Mouse (Mus musculus) heart, adult 2 months (tissue): ENCODE measurements around the gene Vash2. TPM values are rescaled to one million over a fixed set of nuclear protein-coding genes. Genes with fewer than 3 reads are reported as not detected.
A peak's percentile ranks its signal among the peaks of the same experiment; 100 is the strongest.

Source experiments
- DNase-seq, 2 experiments: peaks; one replicate each; pipeline ENCODE4 v3.0.0; 2021
- H3K27ac ChIP-seq: fragments of 200-600 bp; 2 replicates; pipeline ENCODE4 v1.8.1; 2022
- H3K27me3 ChIP-seq: fragments of 200-500 bp; 2 replicates; pipeline ENCODE4 v1.6.1; 2012; ENCODE audit warnings: mild to moderate bottlenecking, low read length, inconsistent platforms, mixed read lengths; ENCODE audit not compliant: control insufficient read depth, insufficient read depth
- H3K36me3 ChIP-seq: fragments of 200-500 bp; 2 replicates; pipeline ENCODE4 v1.6.1; 2012; ENCODE audit warnings: low read length, inconsistent platforms; ENCODE audit not compliant: control insufficient read depth, insufficient read depth
- H3K4me1 ChIP-seq: fragments of 200-500 bp; 2 replicates; pipeline ENCODE4 v1.6.1; 2011; ENCODE audit warnings: low read length; ENCODE audit not compliant: control insufficient read depth, insufficient read depth
- H3K4me3 ChIP-seq: fragments of 200-600 bp; 2 replicates; pipeline ENCODE4 v1.8.1; 2022
- H3K79me2 ChIP-seq: fragments of 200-500 bp; replicated peaks from 2 replicates; pipeline ENCODE4 v1.6.1; 2012; ENCODE audit warnings: mild to moderate bottlenecking, inconsistent platforms, low read length, moderate library complexity, mixed read lengths; ENCODE audit not compliant: control insufficient read depth, insufficient read depth
- H3K9ac ChIP-seq: fragments of 200-500 bp; 2 replicates; pipeline ENCODE4 v1.6.1; 2012; ENCODE audit warnings: low read depth, mild to moderate bottlenecking, control low read depth, inconsistent platforms, low read length, mixed read lengths
- CTCF ChIP-seq: fragments of 200-600 bp; IDR thresholded peaks from 2 replicates; pipeline ENCODE4 v1.8.1; 2022; ENCODE audit warnings: antibody characterized with exemption, mild to moderate bottlenecking, moderate library complexity
- EP300 ChIP-seq: fragments of 200-500 bp; IDR thresholded peaks from 2 replicates; pipeline ENCODE4 v1.6.1; 2011; ENCODE audit warnings: low read depth, low read length, control low read depth; ENCODE audit not compliant: insufficient read depth
- POLR2A ChIP-seq: fragments of 200-500 bp; IDR thresholded peaks from 2 replicates; pipeline ENCODE4 v1.6.1; 2011; ENCODE audit warnings: mild to moderate bottlenecking, low read depth, low read length, control low read depth; ENCODE audit not compliant: insufficient read depth
- WGBS: fragments of 180-500 bp; shearing (Covaris S2); methylation state at CpG from one replicate; pipeline ENCODE4 v1.1.7; 2018; 5-methylcytosine and 5-hydroxymethylcytosine counted together
- intact Hi-C: fragments of 180-260 bp; cut with DNase I; formaldehyde crosslinking; loops from one replicate; pipeline ENCODE4 v1.15.1; 2025
- polyA plus RNA-seq: library from polyadenylated mRNA; depleted of rRNA; stranded (reverse); fragments of >200 nt; gene quantifications from 2 replicates; pipeline ENCODE4 v1.2.3, GENCODE M21; 2012
- total RNA-seq, 2 experiments: library from RNA; stranded (reverse); gene quantifications; 2 replicates each; pipeline ENCODE4 v1.2.3; 2021

Gene Vash2
- total and polyA plus RNA-seq, 3 experiments = 0.27 to 0.41 (median 0.31) TPM

DNA sequence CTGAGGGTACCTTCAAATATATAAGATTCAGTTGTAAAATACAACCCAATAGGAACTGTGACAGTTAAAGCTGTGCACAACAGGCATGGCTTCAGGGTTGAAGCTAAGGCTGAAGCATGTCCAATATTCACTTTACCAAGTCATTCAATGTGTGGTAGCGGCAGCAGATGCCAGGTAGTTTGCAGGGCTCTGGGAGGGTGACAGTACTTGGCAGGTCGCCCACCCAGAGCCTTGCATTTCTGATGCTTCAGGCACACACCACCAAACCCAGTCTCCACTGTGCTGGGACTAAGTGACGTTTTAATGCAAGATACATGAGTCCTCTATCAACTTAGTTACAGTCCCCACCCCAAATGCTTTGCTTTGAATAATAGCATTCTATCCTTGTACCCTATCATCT lies 21.6 kb upstream of the Vash2 start:
- Histone ChIP-seq H3K36me3 (no peaks in the 10 kb centered on the region), H3K27ac (no peak overlapping the region), H3K4me1 (no peaks in the 10 kb centered on the region), H3K4me3 (no peak overlapping the region), H3K27me3 (no peaks in the 10 kb centered on the region), H3K9ac (no peak overlapping the region), H3K79me2 (no peaks in the 10 kb centered on the region)
- TF ChIP-seq POLR2A (no peak), CTCF (no peak), EP300 (no peak)
- intact Hi-C loops = no loop called here
- WGBS = 60% methylated on average over 3 of the region's 3 CpGs
- no peak for DNase-seq

DNA sequence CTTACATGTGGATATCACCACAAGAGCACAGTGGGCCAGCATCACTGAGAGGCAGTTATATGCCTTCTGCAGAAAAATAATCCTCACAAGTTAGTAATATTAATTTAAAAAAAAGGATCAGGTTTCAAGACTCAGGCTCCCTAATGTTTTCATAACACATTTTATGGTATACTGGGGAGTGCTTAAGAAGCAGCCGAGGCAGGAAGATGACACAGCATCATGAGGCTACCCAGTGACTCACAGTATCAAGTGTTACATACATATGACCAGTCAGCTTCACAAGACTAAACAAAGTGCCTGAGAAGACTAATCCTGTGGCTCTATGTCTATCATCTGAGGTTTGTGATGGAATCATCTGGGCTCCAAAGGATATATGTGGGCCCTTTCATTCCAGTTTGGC lies 18.9 kb upstream of the Vash2 start:
- WGBS = 80% methylated on average over 1 of the region's 1 CpGs
- no peak for DNase-seq

DNA sequence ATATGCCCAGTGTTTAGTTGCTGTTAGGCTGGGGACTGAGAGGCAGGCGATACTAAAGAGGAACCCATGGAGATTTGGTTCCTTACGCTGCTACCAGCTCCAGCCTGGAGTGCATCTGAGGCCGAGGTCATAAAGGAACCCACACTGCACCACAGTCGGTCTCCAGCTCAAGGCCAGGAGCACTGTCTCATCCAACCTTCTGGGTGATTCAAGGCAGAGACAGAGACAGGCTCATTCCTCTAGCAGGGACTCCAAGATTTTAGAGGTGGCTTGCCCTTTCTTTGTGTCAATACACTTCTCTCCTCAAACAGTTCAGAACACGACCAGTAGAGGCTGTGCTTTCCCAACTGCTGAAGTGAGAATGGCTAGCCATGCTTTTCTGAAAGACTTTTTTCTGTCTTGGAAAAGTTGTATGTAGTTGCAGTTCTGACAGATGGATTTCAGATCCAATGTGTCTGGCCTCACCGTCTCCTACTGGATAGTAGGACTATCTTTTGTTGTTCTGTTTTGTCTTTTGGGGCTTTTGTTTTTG lies 17.3 kb upstream of the Vash2 start:
- no peaks in the 10 kb centered on the region for H3K27me3 ChIP-seq
- H3K4me1 ChIP-seq = no peaks in the 10 kb centered on the region
- DNase-seq = no peak
- H3K36me3 ChIP-seq = no peaks in the 10 kb centered on the region
- WGBS = 68% methylated on average over 6 of the region's 6 CpGs
- intact Hi-C loops = no loop called here
- H3K4me3 ChIP-seq = no peak overlapping the region
- TF ChIP-seq POLR2A (no peak), CTCF (peak; percentile 42)
- no peaks in the 10 kb centered on the region for H3K79me2 ChIP-seq
- no peak overlapping the region for H3K27ac ChIP-seq
- H3K9ac ChIP-seq = no peak overlapping the region

More for the DNA sequence above, 18.9 kb upstream of the Vash2 start:
- Histone ChIP-seq H3K36me3 (no peaks in the 10 kb centered on the region), H3K9ac (no peak overlapping the region), H3K27ac (no peak overlapping the region), H3K79me2 (no peaks in the 10 kb centered on the region), H3K4me3 (no peak overlapping the region), H3K4me1 (no peaks in the 10 kb centered on the region), H3K27me3 (no peaks in the 10 kb centered on the region)
- TF ChIP-seq CTCF (no peak), POLR2A (no peak), EP300 (no peak)
- intact Hi-C loops = no loop called here

GRCm38 (mm10) chr1:190995548-190995947 lies 16.5 kb upstream of the Vash2 start:
- 16% methylated on average over 7 of the region's 7 CpGs for whole genome bisulfite sequencing
- Histone ChIP-seq H3K4me3 (no peak overlapping the region), H3K79me2 (no peaks in the 10 kb centered on the region), H3K27me3 (no peaks in the 10 kb centered on the region), H3K9ac (no peak overlapping the region), H3K36me3 (no peaks in the 10 kb centered on the region), H3K4me1 (no peaks in the 10 kb centered on the region), H3K27ac (no peak overlapping the region)
- intact Hi-C loops = no loop called here
- peak; percentile 46 to 61 for DNase-seq
- TF ChIP-seq EP300 (no peak), CTCF (no peak), POLR2A (no peak)

GRCm38 (mm10) chr1:190989437-190990082 lies 10.5 kb upstream of the Vash2 start:
- 86% methylated on average over 9 of the region's 9 CpGs for WGBS
- peak; percentile 52 for TF ChIP-seq CTCF
- TF ChIP-seq POLR2A = no peak
- no peak for TF ChIP-seq EP300
- intact Hi-C loops = no loop called here
- DNase-seq = no peak
- H3K27me3 ChIP-seq = no peaks in the 10 kb centered on the region; the same call in 1 of the 2 replicates
- no peaks in the 10 kb centered on the region for H3K4me1 ChIP-seq
- H3K4me3 ChIP-seq = no peak overlapping the region
- H3K9ac ChIP-seq = no peak overlapping the region
- no peak overlapping the region for H3K27ac ChIP-seq
- H3K36me3 ChIP-seq = no peaks in the 10 kb centered on the region
- H3K79me2 ChIP-seq = no peaks in the 10 kb centered on the region

GRCm38 (mm10) chr1:190981412-190981811 lies 2.3 kb upstream of the Vash2 start:
- DNase-seq = no peak
- Histone ChIP-seq H3K4me3 (no peak overlapping the region), H3K4me1 (0 out of 2 replicates have a peak, but pooled peaks cover 1% of the 10 kb centered on the region), H3K27me3 (peaks cover 4% of the 10 kb centered on the region; the same call in 1 of the 2 replicates), H3K79me2 (no peaks in the 10 kb centered on the region), H3K27ac (no peak overlapping the region), H3K36me3 (no peaks in the 10 kb centered on the region), H3K9ac (no peak overlapping the region)
- WGBS = 82% methylated on average over 4 of the region's 4 CpGs
- intact Hi-C loops = no loop called here
- no peak for TF ChIP-seq CTCF
- no peak for TF ChIP-seq POLR2A
- no peak for TF ChIP-seq EP300
